Mouse (Mus musculus): ENCODE measurements at regions not wholly inside any gene's neighbourhood (a gene's known extent, or its start where the extent isn't known, plus 50 kb on each side); places are given as distances from the start of the nearest gene placed in this dataset.

DNA sequence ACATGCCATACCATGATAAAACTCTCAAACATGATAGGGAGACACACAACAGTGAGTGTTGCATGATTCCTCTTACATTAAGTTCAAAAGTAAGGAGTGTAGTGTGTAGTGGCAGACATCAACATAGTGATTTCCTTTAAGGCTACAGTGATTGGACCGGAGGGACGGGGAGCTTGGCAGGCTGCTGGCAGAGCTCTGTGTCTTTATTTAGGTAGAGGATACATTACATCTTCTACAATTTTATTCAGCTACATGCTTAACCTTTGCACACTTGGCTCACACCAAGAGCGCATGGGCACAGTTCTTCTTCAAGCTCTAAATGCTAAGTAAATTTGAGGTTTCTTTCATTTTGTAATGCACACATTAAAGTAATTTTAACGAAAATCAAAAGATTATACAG lies 194.6 kb upstream of the Pter start:
- no peak overlapping the region for H3K9ac ChIP-seq (ENCODE audit: low read length)
- no peak overlapping the region for H3K4me3 ChIP-seq (ENCODE audit: low read depth, low read length)
- no peak overlapping the region for H3K27ac ChIP-seq (replicated peaks)
- H3K9me3 ChIP-seq (ENCODE audit: control insufficient read depth, low read length): no peaks in the 10 kb centered on the region
- H3K27me3 ChIP-seq (ENCODE audit: control insufficient read depth, insufficient read depth, low read length): no peaks in the 10 kb centered on the region
- no peak overlapping the region for H3K4me2 ChIP-seq (replicated peaks; ENCODE audit: low read depth)
- TF ChIP-seq CTCF (IDR thresholded peaks at IDR 0.05; ENCODE audit: low read depth) (no peak), EP300 (optimal IDR thresholded peaks at IDR 0.05) (no peak)
- 61% methylated on average over 4 of the region's 4 CpGs for WGBS
- ATAC-seq (ENCODE audit: low FRiP score, low TSS enrichment) (no peak), DNase-seq (ENCODE audit: low spot score) (no peak)
- H3K36me3 ChIP-seq (ENCODE audit: control insufficient read depth, insufficient read depth, low read length): no peaks in the 10 kb centered on the region
- H3K4me1 ChIP-seq (replicated peaks; ENCODE audit: control insufficient read depth, insufficient read depth): no peaks in the 10 kb centered on the region

- 39% methylated on average over 2 of the region's 2 CpGs for WGBS
- no peak for DNase-seq (ENCODE audit: low spot score)
These were observed 186.7 kb upstream of the Pter start for GRCm38 (mm10) chr2:12737140-12737539.

DNA sequence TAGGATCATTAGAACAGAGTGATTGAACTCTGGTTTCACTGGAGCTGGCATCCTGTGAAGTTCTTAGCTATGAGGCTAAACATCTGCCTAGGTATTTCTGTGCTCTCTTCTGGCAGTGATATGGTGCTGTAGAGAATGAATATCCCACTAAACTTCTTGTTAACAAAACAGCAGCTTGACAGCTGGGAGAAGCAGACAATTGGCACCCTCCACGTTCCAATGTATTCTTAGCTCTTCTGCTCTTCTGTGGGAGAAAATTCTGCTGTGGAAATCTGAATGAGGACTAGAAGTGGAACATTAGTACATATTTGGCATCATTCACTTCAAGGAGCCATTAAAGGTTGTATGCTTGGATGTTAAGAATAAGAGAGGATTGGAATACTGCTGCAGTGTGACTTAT lies 177.0 kb upstream of the Pter start:
- H3K9ac ChIP-seq (ENCODE audit: low read length): no peak overlapping the region
- ATAC-seq (ENCODE audit: low FRiP score, low TSS enrichment): no peak
- TF ChIP-seq EP300 (optimal IDR thresholded peaks at IDR 0.05) (no peak), CTCF (IDR thresholded peaks at IDR 0.05; ENCODE audit: low read depth) (no peak)

More at GRCm38 (mm10) chr2:12737140-12737539, 186.7 kb upstream of the Pter start:
- Histone ChIP-seq H3K4me3 (ENCODE audit: low read depth, low read length) (no peak overlapping the region), H3K9me3 (ENCODE audit: control insufficient read depth, low read length) (no peaks in the 10 kb centered on the region), H3K36me3 (ENCODE audit: control insufficient read depth, insufficient read depth, low read length) (no peaks in the 10 kb centered on the region), H3K27ac (replicated peaks) (no peak overlapping the region), H3K4me1 (replicated peaks; ENCODE audit: control insufficient read depth, insufficient read depth) (no peaks in the 10 kb centered on the region), H3K27me3 (ENCODE audit: control insufficient read depth, insufficient read depth, low read length) (no peaks in the 10 kb centered on the region), H3K9ac (ENCODE audit: low read length) (no peak overlapping the region), H3K4me2 (replicated peaks; ENCODE audit: low read depth) (no peak overlapping the region)
- TF ChIP-seq EP300 (optimal IDR thresholded peaks at IDR 0.05) (no peak), CTCF (IDR thresholded peaks at IDR 0.05; ENCODE audit: low read depth) (no peak)
- ATAC-seq (ENCODE audit: low FRiP score, low TSS enrichment): no peak

GRCm38 (mm10) chr2:12758816-12759215 lies 165.0 kb upstream of the Pter start:
- Histone ChIP-seq H3K27ac (replicated peaks) (no peak overlapping the region), H3K4me1 (replicated peaks; ENCODE audit: control insufficient read depth, insufficient read depth) (no peaks in the 10 kb centered on the region), H3K4me2 (replicated peaks; ENCODE audit: low read depth) (no peak overlapping the region), H3K27me3 (ENCODE audit: control insufficient read depth, insufficient read depth, low read length) (no peaks in the 10 kb centered on the region), H3K9me3 (ENCODE audit: control insufficient read depth, low read length) (no peaks in the 10 kb centered on the region), H3K4me3 (ENCODE audit: low read depth, low read length) (no peak overlapping the region), H3K36me3 (ENCODE audit: control insufficient read depth, insufficient read depth, low read length) (no peaks in the 10 kb centered on the region), H3K9ac (ENCODE audit: low read length) (no peak overlapping the region)
- WGBS: 33% methylated on average over 1 of the region's 1 CpGs
- DNase-seq (ENCODE audit: low spot score) (no peak), ATAC-seq (ENCODE audit: low FRiP score, low TSS enrichment) (no peak)
- TF ChIP-seq EP300 (optimal IDR thresholded peaks at IDR 0.05) (no peak), CTCF (IDR thresholded peaks at IDR 0.05; ENCODE audit: low read depth) (no peak)

More for the DNA sequence above, 177.0 kb upstream of the Pter start:
- Histone ChIP-seq H3K9me3 (ENCODE audit: control insufficient read depth, low read length) (no peaks in the 10 kb centered on the region), H3K27me3 (ENCODE audit: control insufficient read depth, insufficient read depth, low read length) (no peaks in the 10 kb centered on the region), H3K4me1 (replicated peaks; ENCODE audit: control insufficient read depth, insufficient read depth) (no peaks in the 10 kb centered on the region), H3K36me3 (ENCODE audit: control insufficient read depth, insufficient read depth, low read length) (no peaks in the 10 kb centered on the region), H3K4me2 (replicated peaks; ENCODE audit: low read depth) (no peak overlapping the region), H3K27ac (replicated peaks) (no peak overlapping the region), H3K4me3 (ENCODE audit: low read depth, low read length) (no peak overlapping the region)
- WGBS: 40% methylated on average over 1 of the region's 1 CpGs
- DNase-seq (ENCODE audit: low spot score): no peak

GRCm38 (mm10) chr2:12759931-12760330 lies 163.9 kb upstream of the Pter start:
- Histone ChIP-seq H3K9me3 (ENCODE audit: control insufficient read depth, low read length) (no peaks in the 10 kb centered on the region), H3K4me3 (ENCODE audit: low read depth, low read length) (no peak overlapping the region), H3K27me3 (ENCODE audit: control insufficient read depth, insufficient read depth, low read length) (no peaks in the 10 kb centered on the region), H3K36me3 (ENCODE audit: control insufficient read depth, insufficient read depth, low read length) (no peaks in the 10 kb centered on the region), H3K9ac (ENCODE audit: low read length) (no peak overlapping the region), H3K4me2 (replicated peaks; ENCODE audit: low read depth) (no peak overlapping the region), H3K4me1 (replicated peaks; ENCODE audit: control insufficient read depth, insufficient read depth) (no peaks in the 10 kb centered on the region), H3K27ac (replicated peaks) (no peak overlapping the region)
- no peak for TF ChIP-seq EP300 (optimal IDR thresholded peaks at IDR 0.05)
- no peak for TF ChIP-seq CTCF (IDR thresholded peaks at IDR 0.05; ENCODE audit: low read depth)
- 86% methylated on average over 3 of the region's 3 CpGs for WGBS
- no peak for DNase-seq (ENCODE audit: low spot score)
- ATAC-seq (ENCODE audit: low FRiP score, low TSS enrichment): no peak

GRCm38 (mm10) chr2:12761461-12761860 lies 162.4 kb upstream of the Pter start:
- no peaks in the 10 kb centered on the region for H3K9me3 ChIP-seq (ENCODE audit: control insufficient read depth, low read length)
- H3K27me3 ChIP-seq (ENCODE audit: control insufficient read depth, insufficient read depth, low read length): no peaks in the 10 kb centered on the region
- no peaks in the 10 kb centered on the region for H3K36me3 ChIP-seq (ENCODE audit: control insufficient read depth, insufficient read depth, low read length)
- DNase-seq (ENCODE audit: low spot score) (no peak), ATAC-seq (ENCODE audit: low FRiP score, low TSS enrichment) (no peak)
- H3K9ac ChIP-seq (ENCODE audit: low read length): no peak overlapping the region
- WGBS: 91% methylated on average over 3 of the region's 3 CpGs
- no peaks in the 10 kb centered on the region for H3K4me1 ChIP-seq (replicated peaks; ENCODE audit: control insufficient read depth, insufficient read depth)
- no peak overlapping the region for H3K4me2 ChIP-seq (replicated peaks; ENCODE audit: low read depth)
- TF ChIP-seq CTCF (IDR thresholded peaks at IDR 0.05; ENCODE audit: low read depth): no peak
- TF ChIP-seq EP300 (optimal IDR thresholded peaks at IDR 0.05): no peak
- H3K4me3 ChIP-seq (ENCODE audit: low read depth, low read length): no peak overlapping the region
- no peak overlapping the region for H3K27ac ChIP-seq (replicated peaks)
